Mouse (Mus musculus): ENCODE data around the gene Fgfr2. TPM values are rescaled to one million over a fixed set of nuclear protein-coding genes. Genes with fewer than 3 reads are reported as not detected.

Gene Fgfr2
- polyA plus RNA-seq, 1 experiment: 3.0 TPM

DNA sequence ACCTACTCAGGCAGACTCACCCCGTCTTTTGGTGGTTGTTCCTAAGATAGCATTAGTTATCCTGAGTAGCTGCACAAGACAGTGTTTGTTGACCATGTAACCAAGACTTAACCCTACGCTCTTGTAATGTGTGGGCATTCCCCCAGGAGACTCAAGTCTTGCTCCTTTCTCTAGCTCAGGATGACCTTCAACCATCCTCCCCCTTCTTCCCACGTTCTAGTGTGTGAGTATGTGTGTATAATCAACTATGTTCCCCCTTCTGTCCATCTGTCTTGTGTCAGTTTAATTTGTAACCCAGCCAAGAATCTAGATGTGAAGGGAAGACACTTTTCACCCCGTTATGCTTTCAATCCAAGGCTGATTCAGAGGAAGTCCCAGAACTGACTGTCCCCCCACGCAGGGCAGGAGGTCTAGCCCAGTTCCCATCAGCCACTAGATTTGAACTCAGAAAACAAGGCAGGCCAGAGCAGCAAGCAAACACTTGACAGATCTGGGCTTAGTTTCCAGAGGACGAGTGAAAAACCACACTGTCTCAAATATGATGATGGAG is 815.4 kb downstream of the Fgfr2 start:
- H3K36me3 ChIP-seq (ENCODE audit: control insufficient read depth, insufficient read depth, low read length): no peaks in the 10 kb centered on the region
- H3K4me3 ChIP-seq (ENCODE audit: control insufficient read depth, low read depth, low read length): no peak overlapping the region
- TF ChIP-seq POLR2A (IDR thresholded peaks at IDR 0.05; ENCODE audit: control insufficient read depth, low read depth, low read length) (no peak), CTCF (IDR thresholded peaks at IDR 0.05; ENCODE audit: control insufficient read depth, insufficient read depth, insufficient replicate concordance, low read depth, low read length) (no peak)
- H3K4me1 ChIP-seq (ENCODE audit: control insufficient read depth, insufficient read depth, low read length): peaks cover 2% of the 10 kb centered on the region; the same call in 1 of the 2 replicates
- no peaks in the 10 kb centered on the region for H3K27me3 ChIP-seq (ENCODE audit: control insufficient read depth, insufficient read depth, low read length)
- no peak overlapping the region for H3K27ac ChIP-seq (ENCODE audit: control insufficient read depth, insufficient read depth, low read depth, low read length)

DNA sequence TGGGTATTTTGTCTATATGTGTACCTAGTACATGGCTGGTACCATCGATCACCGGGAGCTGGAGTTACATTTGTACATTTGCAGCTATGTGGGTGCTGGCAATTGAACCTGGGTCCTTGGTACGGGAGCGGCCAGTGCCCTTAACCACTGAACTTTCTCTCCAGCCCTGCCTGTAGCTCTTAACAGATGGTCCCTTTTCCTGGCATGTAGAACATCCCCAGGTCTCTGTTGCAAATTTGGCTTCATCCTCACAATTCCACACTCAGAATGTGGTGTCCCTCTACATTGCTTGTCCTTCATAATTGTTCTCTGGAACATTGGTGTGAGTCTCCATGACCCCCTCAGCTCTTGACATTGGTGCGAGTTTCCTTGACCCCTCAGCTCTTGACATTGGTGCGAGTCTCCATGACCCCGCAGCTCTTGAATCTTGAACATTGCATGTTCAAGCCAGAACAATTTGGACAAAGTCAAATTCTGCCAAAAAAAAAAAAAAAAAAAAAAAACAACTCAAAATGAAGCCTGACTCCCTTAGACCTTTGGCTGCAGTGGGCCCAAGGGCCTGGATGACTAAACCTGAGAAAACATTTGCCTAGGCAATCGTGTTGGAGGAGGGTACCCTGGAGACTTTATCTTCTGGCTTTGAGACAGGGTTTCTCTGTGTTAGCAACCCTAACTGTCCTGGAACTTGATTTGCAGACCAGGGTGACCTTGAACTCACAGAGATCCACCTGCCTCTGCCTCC is 816.3 kb downstream of the Fgfr2 start:
- no peaks in the 10 kb centered on the region for H3K27me3 ChIP-seq (ENCODE audit: control insufficient read depth, insufficient read depth, low read length)
- no peaks in the 10 kb centered on the region for H3K36me3 ChIP-seq (ENCODE audit: control insufficient read depth, insufficient read depth, low read length)
- H3K4me3 ChIP-seq (ENCODE audit: control insufficient read depth, low read depth, low read length): no peak overlapping the region
- peaks cover 2% of the 10 kb centered on the region for H3K4me1 ChIP-seq (ENCODE audit: control insufficient read depth, insufficient read depth, low read length)
- H3K27ac ChIP-seq (ENCODE audit: control insufficient read depth, insufficient read depth, low read depth, low read length): no peak overlapping the region
- TF ChIP-seq CTCF (IDR thresholded peaks at IDR 0.05; ENCODE audit: control insufficient read depth, insufficient read depth, insufficient replicate concordance, low read depth, low read length) (no peak), POLR2A (IDR thresholded peaks at IDR 0.05; ENCODE audit: control insufficient read depth, low read depth, low read length) (no peak)

DNA sequence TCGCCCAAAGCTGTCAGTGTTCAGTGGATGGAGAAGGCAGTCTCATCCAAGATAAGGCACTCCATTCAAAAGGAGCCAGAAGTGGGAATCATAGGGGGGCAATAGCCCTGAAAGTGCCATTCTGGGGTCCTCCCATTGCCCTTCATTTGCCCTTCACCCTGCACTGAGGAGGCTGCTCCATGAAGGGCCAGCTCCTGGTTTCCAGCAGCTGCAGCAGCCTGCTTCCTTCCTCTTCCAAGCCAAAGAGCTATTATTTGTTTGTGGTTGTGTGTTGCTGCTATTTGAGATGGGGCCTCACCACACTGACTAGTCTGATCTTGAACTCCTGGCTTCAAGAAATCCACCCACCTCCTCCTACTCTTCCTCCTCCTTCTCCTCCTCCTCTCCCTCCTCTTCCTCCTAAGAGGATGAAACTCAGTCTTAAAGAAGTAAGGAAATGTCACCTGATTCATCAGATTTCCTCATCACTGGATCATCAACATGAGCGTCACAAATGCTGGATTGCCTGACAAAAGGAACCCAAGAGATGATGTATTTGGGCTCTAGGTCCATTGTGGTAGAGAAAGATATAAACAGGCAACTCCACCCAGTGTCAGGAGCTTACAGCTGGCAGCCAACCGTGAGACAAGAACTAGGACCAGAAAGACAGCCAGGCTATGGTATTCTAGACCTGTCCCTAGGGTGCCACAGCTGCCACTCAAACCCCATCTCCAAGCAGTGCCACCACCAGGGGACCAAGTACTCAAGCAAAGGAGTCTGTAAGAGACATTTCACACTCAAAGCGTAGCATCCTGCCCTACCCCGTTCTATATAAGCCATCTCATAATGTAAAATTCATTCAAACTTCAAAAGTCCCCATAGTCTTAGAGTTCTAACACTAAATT is 817.4 kb downstream of the Fgfr2 start:
- H3K4me1 ChIP-seq (ENCODE audit: control insufficient read depth, insufficient read depth, low read length): peaks cover 2% of the 10 kb centered on the region
- no peak overlapping the region for H3K27ac ChIP-seq (ENCODE audit: control insufficient read depth, insufficient read depth, low read depth, low read length)
- no peak for TF ChIP-seq POLR2A (IDR thresholded peaks at IDR 0.05; ENCODE audit: control insufficient read depth, low read depth, low read length)
- TF ChIP-seq CTCF (IDR thresholded peaks at IDR 0.05; ENCODE audit: control insufficient read depth, insufficient read depth, insufficient replicate concordance, low read depth, low read length): no peak
- no peaks in the 10 kb centered on the region for H3K36me3 ChIP-seq (ENCODE audit: control insufficient read depth, insufficient read depth, low read length)
- no peaks in the 10 kb centered on the region for H3K27me3 ChIP-seq (ENCODE audit: control insufficient read depth, insufficient read depth, low read length)
- no peak overlapping the region for H3K4me3 ChIP-seq (ENCODE audit: control insufficient read depth, low read depth, low read length)

DNA sequence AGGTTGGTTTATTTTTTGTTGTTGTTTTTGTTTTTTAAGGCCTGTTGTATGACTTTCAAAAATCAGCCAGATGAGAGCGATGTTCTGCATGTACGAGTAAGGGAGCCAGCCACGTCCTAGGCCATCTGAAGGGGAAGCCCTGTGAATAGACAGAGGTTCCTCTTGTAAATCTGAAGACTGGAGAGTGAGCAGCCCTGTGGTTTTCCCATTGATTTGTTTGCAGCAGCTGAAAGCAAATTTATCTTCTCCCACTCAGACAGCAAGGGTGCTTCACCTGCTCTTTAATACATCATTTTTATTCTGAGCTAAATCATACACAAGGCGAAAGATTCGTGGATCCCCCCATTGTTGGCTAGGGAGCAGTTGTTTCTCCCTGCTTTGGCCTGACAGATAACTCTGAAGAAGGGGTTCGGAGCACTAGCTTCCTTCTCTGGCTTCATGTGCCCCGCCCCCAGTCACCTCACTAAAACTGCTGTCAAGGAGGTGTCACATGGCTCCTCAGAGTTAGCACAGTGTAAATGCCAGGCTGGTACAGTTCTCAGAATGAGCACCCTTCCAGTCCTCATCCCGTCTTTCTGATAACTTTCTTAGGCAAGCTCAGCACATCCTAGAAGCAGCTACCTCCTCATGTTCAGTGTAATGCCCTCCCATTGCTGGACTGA is 818.6 kb downstream of the Fgfr2 start:
- Histone ChIP-seq H3K4me1 (ENCODE audit: control insufficient read depth, insufficient read depth, low read length) (peaks cover 2% of the 10 kb centered on the region), H3K36me3 (ENCODE audit: control insufficient read depth, insufficient read depth, low read length) (no peaks in the 10 kb centered on the region), H3K4me3 (ENCODE audit: control insufficient read depth, low read depth, low read length) (no peak overlapping the region), H3K27me3 (ENCODE audit: control insufficient read depth, insufficient read depth, low read length) (no peaks in the 10 kb centered on the region), H3K27ac (ENCODE audit: control insufficient read depth, insufficient read depth, low read depth, low read length) (no peak overlapping the region)
- TF ChIP-seq CTCF (IDR thresholded peaks at IDR 0.05; ENCODE audit: control insufficient read depth, insufficient read depth, insufficient replicate concordance, low read depth, low read length) (no peak), POLR2A (IDR thresholded peaks at IDR 0.05; ENCODE audit: control insufficient read depth, low read depth, low read length) (no peak)

DNA sequence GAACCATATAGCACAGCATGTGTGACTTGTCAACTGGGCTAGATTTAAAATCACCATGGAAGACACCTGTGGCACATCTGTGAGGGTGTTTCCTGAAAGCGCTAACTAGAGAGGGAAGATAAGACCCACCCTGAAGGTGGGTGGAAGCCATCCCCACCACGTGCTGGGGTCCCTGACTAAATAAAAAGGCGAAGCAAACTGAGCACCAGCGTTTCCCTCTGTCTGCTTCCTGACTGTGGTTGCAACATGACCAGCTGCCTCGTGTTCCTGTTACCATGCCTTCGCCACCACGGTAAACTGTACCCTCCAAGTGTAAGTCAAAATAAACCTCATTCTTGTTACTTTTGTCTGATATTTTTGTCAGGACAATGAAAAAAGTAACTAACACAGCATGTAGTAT is 819.2 kb downstream of the Fgfr2 start:
- Histone ChIP-seq H3K4me1 (ENCODE audit: control insufficient read depth, insufficient read depth, low read length) (peaks cover 2% of the 10 kb centered on the region), H3K36me3 (ENCODE audit: control insufficient read depth, insufficient read depth, low read length) (no peaks in the 10 kb centered on the region), H3K4me3 (ENCODE audit: control insufficient read depth, low read depth, low read length) (no peak overlapping the region), H3K27ac (ENCODE audit: control insufficient read depth, insufficient read depth, low read depth, low read length) (no peak overlapping the region), H3K27me3 (ENCODE audit: control insufficient read depth, insufficient read depth, low read length) (no peaks in the 10 kb centered on the region)
- no peak for TF ChIP-seq CTCF (IDR thresholded peaks at IDR 0.05; ENCODE audit: control insufficient read depth, insufficient read depth, insufficient replicate concordance, low read depth, low read length)
- TF ChIP-seq POLR2A (IDR thresholded peaks at IDR 0.05; ENCODE audit: control insufficient read depth, low read depth, low read length): no peak

DNA sequence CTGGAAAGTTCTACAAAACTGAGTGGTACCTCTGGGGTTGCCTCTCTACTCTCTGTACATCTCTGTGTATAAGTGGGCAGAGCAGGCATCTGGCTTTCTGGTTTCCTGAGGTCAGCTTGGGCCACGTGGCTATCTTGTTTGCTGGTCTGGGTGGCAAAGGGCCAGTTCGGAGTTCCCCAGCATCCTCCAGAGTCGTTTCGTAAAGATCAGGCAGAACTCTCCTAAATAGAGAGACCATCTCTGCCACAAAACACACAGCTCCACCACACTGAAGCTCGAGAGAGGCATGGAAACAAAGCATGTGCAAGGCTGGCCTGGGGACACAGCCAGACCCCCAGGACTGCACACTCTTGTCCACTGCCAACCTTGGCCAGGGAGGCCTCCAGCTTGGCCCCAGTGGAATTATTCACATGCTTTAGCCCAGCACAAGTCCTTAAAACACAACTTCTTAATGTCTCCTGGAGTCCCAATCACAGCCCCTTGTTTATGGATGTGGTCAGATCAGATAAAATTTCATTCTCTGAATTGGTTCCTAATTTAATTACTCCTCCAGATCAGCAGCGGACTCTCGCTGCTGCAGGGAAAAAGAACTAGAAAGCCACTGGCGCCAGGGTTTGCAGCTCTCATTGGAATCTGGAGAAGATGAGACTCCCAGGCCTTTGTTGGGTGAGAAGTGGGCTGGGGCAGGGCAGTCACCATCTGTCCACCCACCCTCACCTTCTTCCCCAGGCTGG is 820.5 kb downstream of the Fgfr2 start:
- no peak for TF ChIP-seq POLR2A (IDR thresholded peaks at IDR 0.05; ENCODE audit: control insufficient read depth, low read depth, low read length)
- no peak for TF ChIP-seq CTCF (IDR thresholded peaks at IDR 0.05; ENCODE audit: control insufficient read depth, insufficient read depth, insufficient replicate concordance, low read depth, low read length)
- no peaks in the 10 kb centered on the region for H3K36me3 ChIP-seq (ENCODE audit: control insufficient read depth, insufficient read depth, low read length)
- H3K4me1 ChIP-seq (ENCODE audit: control insufficient read depth, insufficient read depth, low read length): peaks cover 2% of the 10 kb centered on the region
- no peak overlapping the region for H3K4me3 ChIP-seq (ENCODE audit: control insufficient read depth, low read depth, low read length)
- no peaks in the 10 kb centered on the region for H3K27me3 ChIP-seq (ENCODE audit: control insufficient read depth, insufficient read depth, low read length)
- no peak overlapping the region for H3K27ac ChIP-seq (ENCODE audit: control insufficient read depth, insufficient read depth, low read depth, low read length)
